Mouse (Mus musculus): ENCODE data around the gene Fryl.
"Not testable (repeated sequence)": the region's sequence is repeated elsewhere in the genome, so short reads cannot be mapped to it uniquely, and the experiment has no call there.

The Fryl gene

DNA sequence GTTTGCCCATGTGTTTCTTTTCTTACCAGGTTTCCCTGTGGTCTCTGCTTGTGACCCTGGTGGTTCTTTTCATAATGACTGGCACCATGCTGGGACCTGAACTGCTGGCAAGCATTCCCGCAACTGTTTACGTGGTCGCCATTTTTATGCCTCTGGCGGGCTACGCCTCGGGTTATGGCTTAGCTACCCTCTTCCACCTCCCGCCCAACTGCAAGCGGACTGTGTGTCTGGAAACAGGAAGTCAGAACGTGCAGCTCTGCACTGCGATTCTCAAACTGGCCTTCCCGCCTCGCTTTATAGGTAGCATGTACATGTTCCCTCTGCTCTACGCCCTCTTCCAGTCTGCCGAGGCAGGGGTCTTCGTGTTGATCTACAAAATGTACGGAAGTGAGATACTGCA is 244.6 kb downstream of the Fryl start:
- DNase-seq (ENCODE audit: low spot score in 2 of 2), result not testable (repeated sequence)

DNA sequence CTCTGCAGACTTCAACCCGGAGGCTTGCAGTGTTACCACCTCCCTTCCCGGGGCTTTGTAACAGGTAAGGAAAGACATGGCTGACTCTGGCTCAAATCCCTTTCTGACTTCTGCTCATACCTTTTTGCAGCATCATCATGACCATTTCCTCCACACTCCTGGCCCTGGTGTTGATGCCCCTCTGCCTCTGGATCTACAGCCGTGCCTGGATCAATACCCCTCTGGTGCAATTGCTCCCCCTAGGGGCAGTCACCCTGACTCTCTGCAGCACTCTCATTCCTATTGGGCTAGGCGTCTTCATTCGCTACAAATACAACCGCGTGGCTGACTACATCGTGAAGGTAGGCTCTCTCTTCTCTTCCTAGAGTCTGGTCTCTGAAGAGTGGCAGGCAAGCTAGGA is 248.2 kb downstream of the Fryl start:
- not testable (repeated sequence) for DNase-seq (ENCODE audit: low spot score in 2 of 2)

DNA sequence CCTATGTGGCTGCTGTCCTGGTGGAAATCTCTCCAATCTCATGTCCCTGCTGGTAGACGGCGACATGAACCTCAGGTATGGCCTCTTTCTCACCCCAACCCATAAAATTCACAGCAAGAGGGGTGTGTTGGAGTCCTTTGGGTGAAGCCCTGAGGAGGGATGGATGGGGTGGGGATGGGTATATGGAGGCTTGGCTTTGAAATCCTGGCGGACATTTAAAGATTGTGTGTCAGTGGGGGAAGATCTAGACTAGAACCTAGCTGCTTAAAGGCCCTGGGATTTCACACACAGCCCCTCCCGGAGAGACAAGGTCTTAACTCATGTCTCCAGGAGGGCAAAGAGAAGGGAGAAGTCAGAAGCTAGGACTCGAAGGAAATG is 248.8 kb downstream of the Fryl start:
- no peak for DNase-seq (ENCODE audit: low spot score in 2 of 2)

DNA sequence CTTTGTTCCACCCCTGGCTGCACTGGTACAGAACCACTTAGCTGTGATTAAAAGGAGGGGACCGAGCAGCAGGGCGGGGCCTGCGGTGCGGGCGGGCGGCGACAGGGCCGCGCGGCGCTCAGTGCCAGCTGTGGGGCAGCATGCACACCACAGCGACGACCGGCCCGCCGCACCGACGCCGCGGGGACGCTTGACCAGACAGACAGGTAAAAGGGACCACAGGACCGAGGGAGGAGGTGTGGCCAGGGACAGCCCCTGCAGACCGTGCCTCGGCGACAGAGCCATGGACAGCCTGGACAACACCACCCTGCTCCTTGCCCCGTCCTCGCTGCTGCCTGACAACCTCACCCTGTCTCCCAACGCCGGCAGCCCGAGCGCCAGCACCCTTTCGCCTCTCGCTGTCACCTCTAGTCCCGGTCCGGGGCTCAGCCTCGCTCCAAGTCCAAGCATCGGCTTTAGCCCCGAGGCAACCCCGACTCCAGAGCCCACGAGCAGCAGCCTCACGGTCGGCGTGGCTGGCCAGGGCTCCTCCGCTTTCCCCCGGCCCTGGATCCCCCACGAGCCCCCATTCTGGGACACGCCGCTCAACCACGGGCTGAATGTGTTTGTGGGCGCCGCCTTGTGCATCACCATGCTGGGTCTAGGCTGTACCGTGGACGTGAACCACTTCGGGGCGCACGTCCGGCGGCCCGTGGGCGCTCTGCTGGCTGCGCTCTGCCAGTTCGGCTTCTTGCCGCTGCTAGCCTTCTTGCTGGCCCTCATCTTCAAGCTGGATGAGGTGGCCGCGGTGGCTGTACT is 249.4 kb downstream of the Fryl start, which contains the start of gene Slc10a4:
Gene Slc10a4, plus strand, starts transcription at position 100 of the 798 bp plus-strand sequence.
- DNase-seq (ENCODE audit: low spot score in 2 of 2), result no peak

DNA sequence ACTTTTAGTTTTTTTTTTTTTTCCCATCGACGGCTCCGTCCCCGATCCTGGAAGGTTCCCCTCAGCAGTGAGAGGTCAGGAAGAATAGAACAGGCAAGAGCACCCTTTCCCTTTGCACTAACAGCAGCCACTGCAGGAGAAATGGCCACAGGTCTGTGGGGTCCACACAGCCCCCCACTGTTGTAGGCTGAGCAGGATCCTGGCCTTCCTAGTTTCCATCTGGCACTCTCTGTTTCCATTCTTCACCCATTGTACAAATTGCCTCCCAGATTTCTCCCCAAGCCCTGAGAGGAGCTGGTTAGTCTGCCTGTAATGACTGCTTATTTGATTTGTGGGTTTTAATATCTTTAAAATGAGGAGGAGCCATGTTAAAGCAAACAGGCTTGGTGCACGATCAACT is 252.4 kb downstream of the Fryl start:
- no peak for DNase-seq (ENCODE audit: low spot score in 2 of 2)

DNA sequence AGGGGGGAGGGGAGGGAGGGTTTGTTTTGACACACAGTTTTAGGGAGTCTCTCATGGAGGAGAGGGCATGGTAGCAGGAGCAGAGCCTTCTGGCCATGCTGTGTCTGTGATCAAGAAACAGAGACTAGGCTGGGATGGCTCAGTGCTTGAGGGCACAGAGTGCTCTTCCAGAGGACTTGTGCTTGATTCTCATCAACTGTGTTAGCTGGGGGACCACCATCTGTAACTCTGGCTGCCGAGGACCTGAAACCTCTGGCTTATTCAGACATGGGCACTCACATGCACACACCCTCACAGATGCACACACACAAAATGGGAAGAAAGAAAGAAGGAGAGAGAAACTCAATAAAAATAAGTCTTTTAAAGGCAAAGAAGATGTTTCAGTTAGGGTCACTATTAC is 257.9 kb downstream of the Fryl start:
- DNase-seq (ENCODE audit: low spot score in 2 of 2), result not testable (repeated sequence)

DNA sequence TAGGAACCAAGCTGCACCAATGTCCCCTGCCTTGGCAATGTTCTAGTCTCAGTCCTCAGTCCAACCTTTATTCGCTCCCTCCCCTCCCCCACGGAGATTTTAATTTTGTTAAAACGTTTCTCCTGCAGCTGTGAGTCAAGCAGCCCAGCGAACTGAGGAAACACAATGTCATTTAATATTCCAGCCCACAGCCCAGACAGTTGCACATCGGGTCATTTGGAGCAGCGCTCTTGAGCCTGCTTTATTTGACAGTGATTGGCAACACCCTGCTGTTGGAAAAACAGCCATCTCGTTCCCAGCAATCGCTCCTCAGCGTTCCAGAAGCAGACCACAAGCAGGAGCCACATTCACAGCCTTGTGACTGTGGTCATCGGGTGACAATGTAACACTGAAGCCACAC is 261.0 kb downstream of the Fryl start:
- DNase-seq (ENCODE audit: low spot score in 2 of 2), result no peak

DNA sequence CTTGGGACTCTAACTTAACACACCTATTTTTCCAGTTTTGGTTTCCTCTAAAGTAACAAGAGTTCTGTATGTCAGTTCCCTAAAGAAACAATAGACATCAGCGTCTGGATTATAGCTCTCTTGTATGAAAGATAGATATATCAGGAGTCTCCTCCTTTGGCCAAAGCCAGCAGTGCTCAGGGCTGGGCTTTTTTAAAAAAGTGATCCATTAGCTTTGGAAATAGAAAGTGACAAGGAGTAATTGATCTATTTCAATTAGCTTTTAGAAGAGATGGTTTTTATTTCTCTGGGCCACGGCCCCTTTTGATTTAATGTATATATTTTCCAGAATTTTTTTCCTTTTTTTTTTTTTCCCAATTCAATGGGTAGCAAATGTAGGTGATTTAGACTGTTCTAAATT is 261.5 kb downstream of the Fryl start:
- DNase-seq (ENCODE audit: low spot score in 2 of 2), result no peak

DNA sequence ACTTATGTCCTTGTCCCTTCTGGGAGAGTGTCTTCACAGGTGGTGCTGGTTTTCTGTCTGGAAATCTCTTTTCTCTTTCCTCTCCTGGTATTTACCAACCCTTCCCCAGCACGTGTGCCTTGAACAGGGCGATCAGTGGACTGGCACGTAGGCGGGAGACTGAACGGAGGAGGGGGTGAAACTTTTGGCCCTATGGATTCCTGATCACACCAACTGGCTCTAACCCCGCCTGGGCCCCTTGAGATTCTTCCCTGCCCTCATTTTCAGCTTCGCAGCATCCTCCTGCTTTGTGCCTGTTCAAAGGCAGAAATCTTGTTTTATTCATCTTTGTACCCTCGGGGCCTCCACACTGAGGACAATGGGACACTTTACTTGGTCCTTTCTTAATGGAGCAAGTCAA is 262.0 kb downstream of the Fryl start:
- DNase-seq (ENCODE audit: low spot score in 2 of 2), result no peak

DNA sequence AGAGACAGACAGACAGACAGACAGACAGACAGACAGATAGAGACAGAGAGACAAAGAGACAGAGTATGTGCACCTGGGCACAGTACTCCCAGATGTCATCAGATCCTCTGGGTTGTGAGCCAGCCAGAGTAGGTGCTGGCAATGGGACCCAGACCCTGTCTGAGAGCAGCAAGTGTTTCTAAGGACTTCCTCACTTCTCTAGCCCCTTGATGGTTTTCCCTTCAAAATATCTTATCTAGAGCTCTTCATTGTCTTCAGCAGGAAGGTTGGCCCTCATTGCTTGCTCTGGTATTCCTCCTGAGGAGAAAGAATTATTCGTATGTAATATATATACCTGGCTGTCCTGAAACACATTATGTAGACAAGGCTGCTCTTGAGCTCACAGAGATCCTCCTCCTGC is 263.9 kb downstream of the Fryl start:
- DNase-seq (ENCODE audit: low spot score in 2 of 2), result no peak

DNA sequence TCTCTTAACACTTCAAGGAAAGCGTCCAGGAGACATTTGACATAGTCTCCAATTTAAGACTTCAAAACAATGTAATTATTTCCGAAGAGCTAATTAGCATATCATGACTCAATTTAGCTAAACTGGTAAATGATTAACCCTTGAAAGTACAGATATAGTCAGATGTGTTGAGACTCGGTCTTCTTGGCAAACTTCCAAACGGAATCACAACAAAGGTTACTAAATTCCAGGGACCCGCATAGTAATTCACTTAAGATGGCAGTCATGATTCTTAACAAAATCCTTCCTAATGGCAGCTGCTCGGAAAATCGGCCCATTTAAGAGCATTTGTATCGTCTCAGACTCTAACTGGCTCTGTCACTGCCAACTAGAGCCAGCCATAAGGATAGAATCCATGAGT is 266.7 kb downstream of the Fryl start:
- DNase-seq (ENCODE audit: low spot score in 2 of 2), result no peak

DNA sequence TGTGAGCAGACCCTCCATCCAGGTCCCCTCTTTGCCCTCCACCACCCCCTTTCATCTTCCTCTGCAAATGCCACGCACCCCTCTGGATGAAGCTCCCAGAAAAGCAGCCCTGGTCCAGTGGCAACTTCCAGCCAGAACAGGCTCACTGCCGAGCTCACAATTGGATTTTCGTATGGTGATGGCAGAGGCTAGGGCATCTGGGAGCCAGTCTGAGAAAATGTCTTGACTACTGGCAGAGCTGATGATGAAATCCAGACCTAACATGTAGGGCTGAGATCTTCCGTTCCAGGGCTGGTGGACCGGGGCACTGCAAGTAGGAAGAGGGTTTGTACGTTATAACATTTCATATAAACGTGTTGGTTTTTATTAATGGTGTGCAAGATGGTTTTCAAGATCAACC is 268.6 kb downstream of the Fryl start:
- DNase-seq (ENCODE audit: low spot score in 2 of 2), result no peak

DNA sequence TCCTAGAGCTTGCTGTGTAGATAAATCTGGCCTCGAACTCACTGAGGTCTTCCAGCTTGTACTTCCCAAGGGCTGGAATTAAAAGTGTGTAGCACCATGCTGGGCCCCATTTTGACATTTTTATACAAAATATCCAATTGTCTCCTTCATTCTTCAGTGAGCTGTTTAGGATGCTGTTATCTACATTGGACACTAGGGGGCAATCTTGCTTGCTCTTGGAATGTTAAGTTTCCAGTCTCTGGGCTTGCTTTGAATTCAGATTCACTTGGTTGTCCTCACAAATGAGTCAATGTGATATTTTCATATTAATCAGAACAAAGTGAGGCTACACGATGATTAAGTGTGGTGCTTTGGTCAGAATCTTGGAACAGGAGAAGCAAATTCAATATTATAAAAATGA is 272.3 kb downstream of the Fryl start:
- DNase-seq (ENCODE audit: low spot score in 2 of 2), result no peak

DNA sequence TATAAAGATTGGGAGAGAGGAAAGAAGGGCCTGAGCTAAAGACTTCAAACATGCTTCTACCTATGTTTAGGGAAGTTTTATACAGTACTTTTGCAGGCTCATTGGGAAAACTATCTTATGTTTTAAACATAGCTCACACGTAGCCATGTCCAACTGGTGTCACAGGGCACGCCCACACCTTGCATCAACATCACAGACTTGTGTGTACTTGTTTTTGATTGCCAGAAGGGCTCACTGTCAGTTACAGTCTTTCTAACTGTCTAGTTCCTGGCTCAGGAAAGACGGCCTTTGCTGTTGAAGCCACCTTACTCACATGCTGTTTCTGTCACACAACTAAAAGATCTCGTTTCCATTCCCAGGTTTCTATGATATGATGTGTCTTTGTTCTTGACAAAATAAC is 279.9 kb downstream of the Fryl start:
- DNase-seq (ENCODE audit: low spot score in 2 of 2), result no peak

DNA sequence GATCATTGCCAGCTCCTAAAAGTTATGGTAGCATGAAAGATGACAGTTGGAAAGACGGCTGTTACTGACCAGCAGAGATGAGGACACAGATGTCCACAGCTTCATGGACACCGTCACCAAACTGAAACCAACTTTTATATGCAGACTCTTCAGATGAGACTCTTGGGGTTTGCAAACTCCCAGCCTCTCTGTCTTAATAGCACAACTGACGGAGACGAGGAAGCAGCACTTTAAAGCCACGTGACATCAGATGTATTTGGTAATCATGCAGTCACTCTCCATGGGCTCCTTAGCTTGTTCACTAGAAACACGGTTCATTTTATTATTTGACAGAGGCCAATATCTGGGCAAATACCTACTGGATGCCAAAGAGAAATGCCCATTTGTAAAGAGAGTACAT is 280.4 kb downstream of the Fryl start:
- no peak for DNase-seq (ENCODE audit: low spot score in 2 of 2)

DNA sequence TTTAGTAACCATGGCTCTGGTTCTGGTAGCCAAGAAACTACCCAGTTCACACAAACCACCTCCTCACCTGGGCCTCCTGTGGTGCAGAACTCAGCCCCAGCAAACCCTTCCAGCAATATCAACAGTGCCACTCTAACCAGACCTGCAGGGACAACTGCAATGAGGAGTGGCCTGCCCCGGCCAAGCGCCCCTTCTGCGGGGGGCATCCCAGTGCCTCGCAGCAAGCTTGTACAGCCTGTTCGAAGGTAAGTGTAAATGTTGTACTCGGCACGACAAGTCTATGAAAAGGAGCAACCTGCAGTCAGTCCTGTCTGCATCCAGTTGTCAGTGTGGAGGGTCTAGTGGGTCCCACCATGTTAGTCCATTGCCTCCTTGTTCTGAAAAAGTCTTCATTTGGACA is 281.8 kb downstream of the Fryl start, which contains the start of gene Gm10135:
Gene Gm10135, minus strand, starts transcription at position 101 of the 400 bp plus-strand sequence.
- DNase-seq (ENCODE audit: low spot score in 2 of 2), result no peak

DNA sequence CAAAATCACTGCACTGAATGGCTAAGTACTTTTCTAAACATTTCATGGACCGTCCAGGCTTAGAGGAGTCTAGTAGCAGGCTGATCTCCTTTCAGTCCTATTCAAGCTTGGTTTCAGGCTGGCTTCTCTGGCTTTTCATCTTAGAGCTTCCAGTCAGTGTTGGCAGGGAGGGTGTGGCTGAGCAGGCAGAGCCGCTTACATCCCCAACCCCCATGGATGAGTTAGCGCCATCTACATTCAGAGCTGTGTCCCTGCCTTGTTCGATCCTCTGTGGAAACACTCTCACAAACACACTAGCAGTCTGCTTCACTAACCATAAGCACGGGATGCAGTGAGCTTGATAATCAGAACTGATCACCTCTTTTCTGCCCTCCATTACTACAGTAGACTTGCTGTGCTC is 283.5 kb downstream of the Fryl start:
- DNase-seq (ENCODE audit: low spot score in 2 of 2), result no peak

DNA sequence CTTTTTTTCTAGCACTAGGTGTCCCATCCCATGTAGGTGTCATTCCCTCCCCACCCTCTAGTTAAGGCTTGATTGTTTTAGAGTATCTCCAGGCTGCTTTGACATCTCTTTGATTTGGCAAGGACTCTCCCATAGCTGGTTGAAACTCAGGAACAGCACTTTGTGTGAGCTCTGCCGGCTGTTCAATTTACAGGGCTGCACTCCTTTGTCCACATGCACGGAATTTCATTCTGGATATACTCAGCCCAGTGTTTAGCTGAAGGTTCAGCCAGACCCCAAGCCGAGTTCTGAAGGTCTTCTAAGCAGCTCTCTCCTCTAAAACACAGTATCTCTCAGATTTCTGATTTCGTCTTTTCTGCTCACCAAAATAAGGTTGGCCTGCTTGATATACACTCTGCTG is 284.0 kb downstream of the Fryl start:
- no peak for DNase-seq (ENCODE audit: low spot score in 2 of 2)
